Mouse (Mus musculus) heart, embryonic 10.5 days (tissue): ENCODE measurements at regions not wholly inside any gene's neighbourhood (a gene's known extent, or its start where the extent isn't known, plus 50 kb on each side); places are given as distances from the start of the nearest gene placed in this dataset.

Source experiments
- DNase-seq: peaks from one replicate; pipeline ENCODE4 v3.0.0-alpha.2; 2017; ENCODE audit warnings: low spot score
- H3K27ac ChIP-seq: fragments of 300-500 bp; sonication (generic); 2 replicates; pipeline ENCODE4 v1.5.1; 2016; ENCODE audit warnings: mild to moderate bottlenecking
- H3K27me3 ChIP-seq: fragments of 300-500 bp; sonication (generic); 2 replicates; pipeline ENCODE4 v1.6.1; 2016; ENCODE audit warnings: mild to moderate bottlenecking; ENCODE audit not compliant: poor library complexity, insufficient read depth, severe bottlenecking
- H3K36me3 ChIP-seq: fragments of 300-500 bp; sonication (generic); 2 replicates; pipeline ENCODE4 v1.6.1; 2016; ENCODE audit warnings: mild to moderate bottlenecking, moderate library complexity
- H3K4me1 ChIP-seq: fragments of 300-500 bp; sonication (generic); 2 replicates; pipeline ENCODE4 v1.6.1; 2016; ENCODE audit warnings: mild to moderate bottlenecking
- H3K4me3 ChIP-seq: fragments of 300-500 bp; sonication (generic); 2 replicates; pipeline ENCODE4 v1.5.1; 2016; ENCODE audit warnings: mild to moderate bottlenecking, moderate library complexity
- H3K9me3 ChIP-seq: fragments of 300-500 bp; sonication (generic); 2 replicates; pipeline ENCODE4 v1.6.1; 2016; ENCODE audit warnings: mild to moderate bottlenecking, moderate library complexity
- WGBS: fragments of 180-500 bp; shearing (Covaris S2); methylation state at CpG from one replicate; pipeline ENCODE4 v1.1.7; 2016; 5-methylcytosine and 5-hydroxymethylcytosine counted together

DNA sequence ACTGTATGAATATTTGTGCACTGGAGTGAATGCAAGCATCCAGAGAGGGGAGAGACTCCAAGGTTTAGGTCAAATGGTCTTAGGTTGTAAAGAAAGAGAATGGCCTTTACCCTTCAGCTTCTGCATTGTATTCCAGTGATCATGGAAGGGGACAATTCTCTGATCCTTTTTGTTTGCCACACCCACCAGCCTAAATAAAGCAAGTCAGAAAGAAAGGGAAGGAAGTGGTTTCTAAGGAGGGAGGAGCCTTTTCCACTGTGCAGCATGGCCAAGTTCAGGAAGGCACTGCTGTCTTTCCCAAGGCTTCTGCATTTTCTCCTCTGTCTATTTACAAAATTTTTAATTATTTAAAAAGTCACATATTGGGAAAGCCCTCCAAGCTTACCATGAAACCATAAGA is 197.5 kb upstream of the Sp8 start:
- H3K4me3 ChIP-seq = no peak overlapping the region
- H3K36me3 ChIP-seq = no peaks in the 10 kb centered on the region
- H3K9me3 ChIP-seq = no peaks in the 10 kb centered on the region
- no peaks in the 10 kb centered on the region for H3K4me1 ChIP-seq
- DNase-seq = no peak
- H3K27me3 ChIP-seq = no peaks in the 10 kb centered on the region
- no peak overlapping the region for H3K27ac ChIP-seq

DNA sequence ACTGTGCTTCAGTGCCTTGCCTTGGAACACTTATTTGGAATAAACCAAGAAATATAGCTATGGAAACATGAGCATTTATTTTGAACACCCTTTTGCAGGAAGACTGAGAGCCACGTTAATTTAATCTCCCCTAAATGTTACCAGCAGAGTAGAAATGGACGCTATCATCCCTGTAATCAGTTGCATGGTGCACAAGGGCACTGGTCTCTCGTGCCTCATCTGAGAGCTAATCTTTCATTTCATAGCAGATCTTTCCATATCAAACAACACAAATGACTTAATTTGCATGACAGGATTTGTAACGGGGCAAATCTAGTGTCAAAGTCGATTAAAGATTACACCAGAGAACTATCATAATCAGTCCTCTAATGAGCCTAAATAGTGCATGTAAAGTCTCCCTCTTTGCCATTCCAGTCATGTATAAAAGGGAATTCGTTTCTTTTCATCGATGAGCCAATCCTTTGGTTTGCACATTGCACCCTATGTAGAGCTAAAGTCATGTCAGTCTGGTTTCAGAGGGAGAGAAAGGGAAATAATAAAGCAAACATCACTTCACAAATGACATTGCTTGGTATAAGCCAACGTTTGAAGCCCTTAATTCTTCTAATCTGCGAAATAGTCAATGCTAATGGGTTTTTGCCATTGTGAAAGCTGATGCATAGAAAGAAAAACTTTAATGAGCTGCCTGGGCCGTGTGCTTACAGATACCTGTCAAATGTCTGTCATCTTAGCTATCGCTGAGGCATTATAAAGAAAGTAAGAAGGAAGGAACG is 198.7 kb upstream of the Sp8 start:
- no peak overlapping the region for H3K4me3 ChIP-seq
- WGBS = 78% methylated on average over 12 of the region's 12 CpGs
- H3K9me3 ChIP-seq = no peaks in the 10 kb centered on the region

DNA sequence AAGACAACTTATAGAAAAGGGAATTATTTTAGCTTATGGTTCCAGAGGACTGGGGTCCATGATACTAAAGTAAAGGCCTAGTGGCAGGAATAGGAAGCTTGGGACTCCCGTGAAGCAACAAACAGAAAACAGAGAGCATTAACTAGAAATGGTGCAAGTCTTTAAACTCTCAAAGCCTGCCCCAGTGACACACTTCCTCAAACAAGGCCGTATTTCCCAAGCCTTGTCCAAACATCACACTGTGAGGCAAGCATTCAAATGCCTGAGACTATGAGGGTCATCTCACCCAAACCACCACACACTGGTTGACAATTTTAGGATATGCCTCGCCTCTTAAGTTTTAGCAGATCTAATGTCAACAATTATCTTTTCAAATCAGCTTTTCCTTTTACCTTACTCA is 205.2 kb upstream of the Sp8 start:
- no peaks in the 10 kb centered on the region for H3K36me3 ChIP-seq
- 74% methylated on average over 3 of the region's 3 CpGs for WGBS
- DNase-seq = no peak
- no peak overlapping the region for H3K4me3 ChIP-seq
- H3K27me3 ChIP-seq = no peaks in the 10 kb centered on the region
- H3K4me1 ChIP-seq = no peaks in the 10 kb centered on the region
- H3K27ac ChIP-seq = no peak overlapping the region
- H3K9me3 ChIP-seq = no peaks in the 10 kb centered on the region

More for the DNA sequence above, 198.7 kb upstream of the Sp8 start:
- Histone ChIP-seq H3K36me3 (no peaks in the 10 kb centered on the region), H3K27me3 (no peaks in the 10 kb centered on the region), H3K4me1 (no peaks in the 10 kb centered on the region), H3K27ac (no peak overlapping the region)
- DNase-seq = no peak

DNA sequence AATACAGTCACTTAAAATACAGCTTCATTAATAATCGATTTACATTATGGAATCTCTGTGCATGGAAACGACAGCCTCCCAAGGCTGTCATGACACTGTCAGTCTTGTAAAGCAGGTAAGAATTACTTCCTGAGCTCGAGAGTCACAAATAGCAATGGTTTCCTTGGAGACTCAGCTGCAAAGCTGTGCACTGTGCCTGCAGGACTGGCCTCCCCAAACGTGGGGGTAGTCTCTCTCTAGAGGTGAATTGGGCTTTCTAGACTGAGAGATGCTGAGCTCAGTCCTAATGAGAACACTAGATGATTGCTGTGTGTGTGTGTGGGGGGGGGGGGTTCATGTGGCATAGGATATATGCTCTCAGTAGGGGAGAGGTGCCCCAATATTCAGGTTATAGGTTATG is 208.9 kb upstream of the Sp8 start:
- Histone ChIP-seq H3K36me3 (no peaks in the 10 kb centered on the region), H3K4me3 (no peak overlapping the region), H3K9me3 (no peaks in the 10 kb centered on the region), H3K27me3 (no peaks in the 10 kb centered on the region), H3K4me1 (no peaks in the 10 kb centered on the region), H3K27ac (no peak overlapping the region)
- 50% methylated on average over 4 of the region's 4 CpGs for WGBS
- DNase-seq = no peak

DNA sequence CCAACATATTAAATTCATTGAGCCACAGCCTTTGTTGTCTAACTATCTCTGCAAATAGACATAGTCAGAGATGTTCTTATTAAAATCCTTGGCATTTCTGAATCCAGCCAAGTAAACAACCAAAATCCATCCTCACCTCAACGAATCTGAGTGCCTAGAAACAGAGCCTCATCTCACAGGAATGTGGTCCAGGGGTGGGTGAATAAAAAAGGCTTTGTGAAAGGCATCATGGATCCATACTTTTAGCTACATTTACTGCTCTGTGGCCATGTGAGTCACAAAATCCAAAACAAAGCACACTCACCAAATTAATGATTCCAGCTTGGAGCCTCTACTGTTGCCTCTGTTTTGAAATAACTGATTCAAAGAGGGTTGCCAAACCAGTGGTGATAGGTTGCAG is 210.7 kb upstream of the Sp8 start:
- H3K36me3 ChIP-seq = no peaks in the 10 kb centered on the region
- no peak for DNase-seq
- no peaks in the 10 kb centered on the region for H3K9me3 ChIP-seq
- no peaks in the 10 kb centered on the region for H3K4me1 ChIP-seq
- no peaks in the 10 kb centered on the region for H3K27me3 ChIP-seq
- WGBS = 55% methylated on average over 1 of the region's 1 CpGs
- no peak overlapping the region for H3K4me3 ChIP-seq
- no peak overlapping the region for H3K27ac ChIP-seq

DNA sequence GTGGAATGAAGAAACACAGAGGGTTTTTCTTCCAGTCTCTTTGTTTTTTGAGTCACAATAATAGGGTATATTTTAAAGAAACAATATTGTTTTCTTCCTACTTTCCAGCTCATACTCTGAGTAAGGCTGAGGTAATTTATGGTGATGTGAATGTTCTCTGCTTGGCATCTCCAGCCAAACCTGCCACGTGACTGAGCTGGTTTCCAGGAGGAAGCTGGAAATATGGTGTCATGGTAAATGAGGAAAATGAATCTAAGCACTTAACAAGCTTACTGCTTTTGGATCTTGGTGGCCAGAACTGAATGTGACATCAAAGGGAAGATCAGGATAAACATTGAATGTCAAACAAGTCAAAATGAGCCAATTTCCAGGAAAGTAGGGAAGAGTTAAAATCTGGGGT is 215.8 kb upstream of the Sp8 start:
- Histone ChIP-seq H3K27ac (no peak overlapping the region), H3K4me1 (no peaks in the 10 kb centered on the region), H3K36me3 (no peaks in the 10 kb centered on the region), H3K9me3 (no peaks in the 10 kb centered on the region), H3K27me3 (no peaks in the 10 kb centered on the region), H3K4me3 (no peak overlapping the region)
- no peak for DNase-seq
- 71% methylated on average over 1 of the region's 1 CpGs for WGBS

DNA sequence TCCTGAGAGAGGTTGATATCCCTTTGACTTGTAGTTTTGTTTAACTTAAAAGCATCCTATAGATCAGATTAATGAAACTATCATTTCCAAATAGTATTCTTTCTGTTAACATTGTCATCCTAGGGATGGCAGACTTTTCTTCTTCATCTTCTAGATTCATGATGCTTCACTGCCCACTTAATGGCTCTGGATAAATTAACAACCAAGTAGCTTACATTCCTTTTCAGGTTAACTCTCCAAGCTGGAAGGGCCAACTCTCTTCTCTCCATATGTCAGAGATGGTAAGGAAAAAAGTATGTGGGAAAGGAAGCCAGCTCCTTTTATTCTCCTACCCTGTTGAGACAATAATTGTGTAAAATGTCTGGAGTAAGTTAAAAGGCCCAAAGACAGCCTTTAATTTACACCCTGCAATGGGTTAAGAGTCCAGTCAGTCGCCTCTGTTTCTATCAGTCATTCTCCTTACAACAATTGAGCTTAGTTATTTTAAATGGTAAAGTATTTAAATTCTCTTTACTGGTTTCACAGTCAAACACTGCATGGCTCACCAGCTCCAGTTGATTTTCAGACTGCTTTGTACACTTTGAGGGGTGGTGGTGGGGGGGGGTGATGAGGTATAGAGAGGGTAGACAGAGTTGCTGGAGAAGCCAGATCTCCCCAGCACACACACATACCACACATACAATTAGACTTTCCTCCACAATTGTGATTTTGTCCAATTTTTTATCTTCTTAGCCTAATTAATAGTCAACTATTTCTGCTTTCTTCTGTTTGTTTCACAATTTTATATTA is 224.2 kb upstream of the Sp8 start:
- H3K9me3 ChIP-seq = no peaks in the 10 kb centered on the region
- no peak for DNase-seq
- H3K36me3 ChIP-seq = no peaks in the 10 kb centered on the region
- no peak overlapping the region for H3K27ac ChIP-seq
- peaks cover 7% of the 10 kb centered on the region for H3K4me1 ChIP-seq
- no peak overlapping the region for H3K4me3 ChIP-seq
- no peaks in the 10 kb centered on the region for H3K27me3 ChIP-seq
- WGBS = 65% methylated on average over 1 of the region's 1 CpGs

DNA sequence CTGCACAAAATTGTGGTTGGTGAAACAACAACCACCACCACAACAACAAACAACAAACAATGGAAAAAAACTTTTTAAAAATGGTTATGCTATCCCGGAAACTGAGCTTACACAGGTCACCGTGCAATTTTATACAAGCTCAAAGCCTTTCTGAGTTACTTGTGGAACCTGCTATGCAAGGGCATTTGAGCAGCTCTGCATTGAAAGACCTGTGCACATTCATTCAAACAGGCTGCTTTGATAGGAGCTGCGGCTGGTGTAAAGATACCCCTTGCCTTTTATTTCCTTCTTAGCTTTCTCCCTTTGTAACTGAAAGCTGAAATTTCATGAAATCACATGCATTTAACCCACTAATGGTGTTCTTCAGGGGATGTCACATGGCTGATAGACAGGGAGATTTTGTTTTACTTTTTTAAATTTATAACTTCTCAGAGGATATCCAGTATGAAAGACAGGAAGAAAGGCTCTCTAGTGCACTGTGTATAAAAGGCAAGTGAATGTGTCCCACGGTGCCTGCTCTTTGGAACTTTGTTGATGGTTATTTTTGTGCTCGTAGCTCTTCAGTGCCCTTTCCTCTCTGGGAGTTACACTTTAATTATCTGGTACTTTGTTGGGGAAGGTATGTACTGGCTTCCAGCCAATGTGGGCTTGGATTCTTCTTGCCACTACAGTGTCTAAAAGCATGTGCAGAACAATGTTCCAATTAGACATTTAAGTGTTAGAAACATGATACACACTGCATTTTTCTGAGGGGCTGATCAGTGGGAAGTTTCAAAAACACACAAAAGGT is 225.1 kb upstream of the Sp8 start:
- 49% methylated on average over 5 of the region's 5 CpGs for WGBS
- no peak for DNase-seq
- peak overlapping the region; percentile 22; the same call in 1 of the 2 replicates for H3K27ac ChIP-seq

DNA sequence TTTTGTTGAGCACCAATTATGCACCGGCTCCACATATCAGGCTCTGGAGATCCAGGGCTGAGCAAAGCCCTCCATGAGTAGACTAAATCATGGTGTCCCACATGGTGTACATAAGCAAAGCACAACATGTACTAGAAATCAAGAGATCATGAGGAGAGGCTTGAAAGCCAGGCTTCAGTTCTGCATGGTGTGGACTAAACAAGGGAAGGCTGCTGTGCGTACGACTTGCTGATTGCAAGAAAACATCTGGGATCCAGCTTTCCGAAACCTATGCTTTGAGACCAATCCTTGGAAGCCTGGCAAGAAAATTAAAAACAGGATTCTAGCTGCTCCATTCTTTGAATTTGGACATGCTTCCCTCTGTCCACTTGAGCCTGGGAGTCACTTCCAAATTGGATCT is 249.1 kb upstream of the Sp8 start:
- DNase-seq = no peak
- Histone ChIP-seq H3K4me3 (no peak overlapping the region), H3K27me3 (no peaks in the 10 kb centered on the region), H3K27ac (no peak overlapping the region), H3K36me3 (no peaks in the 10 kb centered on the region), H3K4me1 (peaks cover 4% of the 10 kb centered on the region; the same call in 1 of the 2 replicates), H3K9me3 (no peaks in the 10 kb centered on the region)
- 82% methylated on average over 4 of the region's 4 CpGs for WGBS

More for the DNA sequence above, 225.1 kb upstream of the Sp8 start:
- Histone ChIP-seq H3K4me3 (no peak overlapping the region), H3K36me3 (no peaks in the 10 kb centered on the region), H3K9me3 (no peaks in the 10 kb centered on the region), H3K27me3 (no peaks in the 10 kb centered on the region), H3K4me1 (peaks cover 7% of the 10 kb centered on the region)

DNA sequence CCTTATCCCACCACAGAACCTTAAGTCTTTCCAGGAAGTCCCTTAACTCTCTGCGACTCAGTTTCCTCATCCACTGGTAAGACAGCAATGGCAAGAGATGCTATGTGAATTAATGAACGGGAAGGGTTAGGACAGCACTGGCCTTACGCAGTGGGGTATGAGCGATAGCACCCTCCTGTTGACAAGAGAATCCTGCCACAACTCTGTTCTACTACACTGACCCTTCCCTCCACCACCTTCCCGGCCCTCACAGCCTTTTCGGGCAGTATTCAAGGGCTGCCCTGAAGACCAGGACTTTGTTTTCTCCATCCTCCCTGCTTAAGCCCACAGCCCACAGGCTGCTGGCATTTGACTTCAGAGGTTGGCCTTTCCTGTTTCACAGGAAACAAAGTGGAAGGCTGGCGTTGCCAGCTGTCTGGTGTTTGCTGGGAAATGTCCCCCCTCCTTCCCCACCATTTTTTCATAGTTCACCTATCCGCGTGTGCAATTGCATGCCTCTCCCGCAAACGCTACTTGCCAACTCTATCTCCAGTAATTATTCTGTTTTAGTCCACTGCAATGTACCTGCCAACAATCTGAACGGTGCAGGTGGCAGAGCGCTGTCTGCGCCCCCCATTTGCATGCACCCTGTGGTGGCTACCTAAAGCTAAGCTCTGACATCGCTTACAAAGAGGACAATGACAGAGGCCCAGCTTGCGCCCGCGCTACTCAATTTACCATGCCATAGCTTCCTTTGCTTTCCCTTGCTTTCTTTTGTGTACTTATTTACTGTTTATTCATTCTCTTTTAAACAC is 251.2 kb upstream of the Sp8 start:
- DNase-seq = no peak
- H3K4me3 ChIP-seq = peak overlapping the region; percentile 40
- H3K27ac ChIP-seq = no peak overlapping the region
- H3K27me3 ChIP-seq = no peaks in the 10 kb centered on the region
- H3K36me3 ChIP-seq = no peaks in the 10 kb centered on the region
- peaks cover 4% of the 10 kb centered on the region; the same call in 1 of the 2 replicates for H3K4me1 ChIP-seq
- 32% methylated on average over 18 of the region's 18 CpGs for WGBS
- no peaks in the 10 kb centered on the region for H3K9me3 ChIP-seq

DNA sequence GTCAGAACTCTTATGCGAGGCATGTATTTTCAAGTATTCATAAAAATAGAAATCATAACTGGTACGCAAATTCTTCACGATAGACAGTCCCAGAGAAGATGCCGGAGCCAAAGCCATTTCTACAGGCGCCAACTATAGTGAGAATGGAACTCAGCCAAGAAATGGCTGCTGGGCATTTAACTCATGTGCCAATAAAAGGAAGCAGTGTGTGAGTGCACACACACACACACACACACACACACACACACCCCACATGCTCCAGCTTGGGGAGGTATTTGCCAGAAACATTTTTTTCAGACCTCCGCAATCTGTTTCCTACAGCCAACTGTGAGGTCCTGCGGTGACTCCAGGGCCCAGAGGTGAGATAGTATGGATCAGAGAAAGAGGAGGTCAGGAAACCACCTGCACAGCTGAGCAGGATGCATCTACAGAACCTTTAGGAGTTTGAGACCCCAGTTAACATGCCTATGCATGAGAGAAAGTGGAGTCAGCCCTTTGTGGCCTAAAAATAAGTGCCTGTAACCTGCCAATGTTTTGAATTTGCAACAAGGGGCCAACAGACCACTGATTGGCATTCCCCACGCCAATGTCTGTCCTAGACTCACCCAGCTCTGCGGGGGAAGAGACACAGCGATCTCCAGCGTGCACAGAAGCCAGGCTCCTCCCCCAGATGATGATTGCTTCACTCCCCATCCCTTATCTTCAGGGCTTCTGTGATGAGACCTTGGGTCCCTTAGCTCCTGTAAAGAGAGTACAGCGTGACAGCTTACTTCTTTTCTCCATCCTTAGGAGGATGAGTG is 262.1 kb upstream of the Sp8 start:
- H3K27ac ChIP-seq = no peak overlapping the region
- no peak overlapping the region for H3K4me3 ChIP-seq
- H3K27me3 ChIP-seq = no peaks in the 10 kb centered on the region
- 69% methylated on average over 12 of the region's 12 CpGs for WGBS
- no peaks in the 10 kb centered on the region for H3K36me3 ChIP-seq
- H3K4me1 ChIP-seq = peaks cover 6% of the 10 kb centered on the region; the same call in 1 of the 2 replicates
- H3K9me3 ChIP-seq = no peaks in the 10 kb centered on the region
- no peak for DNase-seq

DNA sequence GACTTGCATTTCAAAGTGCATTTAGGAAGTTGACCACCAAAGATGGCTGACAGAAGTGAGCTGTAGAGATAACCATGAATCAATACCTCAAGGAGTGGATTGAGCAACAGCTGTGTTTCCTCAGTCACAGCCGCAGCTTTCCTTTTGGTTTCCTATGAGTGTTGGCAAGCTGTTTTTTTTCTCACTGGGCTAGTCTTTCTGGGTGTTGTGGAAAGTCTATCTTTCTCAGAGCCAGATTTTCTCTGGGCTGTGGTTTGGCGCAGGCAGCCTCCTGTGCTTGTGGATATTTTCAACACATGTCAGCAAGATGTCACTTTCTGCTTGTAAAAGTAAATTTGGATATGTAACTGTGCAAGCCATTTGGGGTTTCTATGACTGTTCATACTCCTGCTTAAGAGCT is 268.6 kb upstream of the Sp4 start:
- no peaks in the 10 kb centered on the region for H3K9me3 ChIP-seq
- no peak for DNase-seq
- H3K4me3 ChIP-seq = no peak overlapping the region
- no peaks in the 10 kb centered on the region for H3K27me3 ChIP-seq
- no peak overlapping the region for H3K27ac ChIP-seq
- 43% methylated on average over 2 of the region's 2 CpGs for whole genome bisulfite sequencing
- H3K4me1 ChIP-seq = no peaks in the 10 kb centered on the region
- no peaks in the 10 kb centered on the region for H3K36me3 ChIP-seq
